Mouse (Mus musculus) neural tube, embryonic 11.5 days (tissue): Measurements from ENCODE around the gene Usp33. TPM values are rescaled to one million over a fixed set of nuclear protein-coding genes. Genes with fewer than 3 reads are reported as not detected.

ENCODE experiments used
- ATAC-seq: fragments of 200-750 bp; cut with Nextera tagmentation; 2 replicates; pipeline ENCODE4 v1.8.0; 2017; ENCODE audit warnings: moderate number of reproducible peaks, mild to moderate bottlenecking, moderate TSS enrichment, moderate library complexity; ENCODE audit not compliant: insufficient read depth, low FRiP score, low TSS enrichment
- DNase-seq: peaks from one replicate; pipeline ENCODE4 v3.0.0-alpha.2; 2015; ENCODE audit warnings: low spot score
- H3K27ac ChIP-seq: fragments of 300-500 bp; sonication (generic); 2 replicates; pipeline ENCODE4 v1.5.1; 2014; ENCODE audit warnings: low read depth, mild to moderate bottlenecking, low read length
- H3K27me3 ChIP-seq: fragments of 300-500 bp; sonication (generic); 2 replicates; pipeline ENCODE4 v1.6.1; 2014; ENCODE audit warnings: mild to moderate bottlenecking, low read length, mixed read lengths; ENCODE audit not compliant: control insufficient read depth, insufficient read depth
- H3K36me3 ChIP-seq: fragments of 300-500 bp; sonication (generic); 2 replicates; pipeline ENCODE4 v1.6.1; 2014; ENCODE audit warnings: mild to moderate bottlenecking, low read length, moderate library complexity, mixed read lengths; ENCODE audit not compliant: control insufficient read depth, insufficient read depth
- H3K4me1 ChIP-seq: fragments of 300-500 bp; sonication (generic); 2 replicates; pipeline ENCODE4 v1.6.1; 2014; ENCODE audit warnings: low read length, mixed read lengths; ENCODE audit not compliant: control insufficient read depth, insufficient read depth
- H3K4me2 ChIP-seq: fragments of 300-500 bp; sonication (generic); 2 replicates; pipeline ENCODE4 v1.6.1; 2014; ENCODE audit warnings: low read depth, mild to moderate bottlenecking, moderate library complexity
- H3K4me3 ChIP-seq: fragments of 300-500 bp; sonication (generic); 2 replicates; pipeline ENCODE4 v1.5.1; 2014; ENCODE audit warnings: low read depth, low read length
- H3K9ac ChIP-seq: fragments of 300-500 bp; sonication (generic); 2 replicates; pipeline ENCODE4 v1.6.1; 2014; ENCODE audit warnings: mild to moderate bottlenecking, low read length
- H3K9me3 ChIP-seq: fragments of 300-500 bp; sonication (generic); 2 replicates; pipeline ENCODE4 v1.6.1; 2016; ENCODE audit warnings: low read length; ENCODE audit not compliant: control insufficient read depth
- WGBS: fragments of 180-500 bp; shearing (Covaris S2); extraction: QIAGEN DNeasy Blood & Tissue Kit; methylation state at CpG from one replicate; pipeline ENCODE4 v1.1.7; 2014; 5-methylcytosine and 5-hydroxymethylcytosine counted together
- polyA plus RNA-seq: library from polyadenylated mRNA; unstranded; fragments of >200 nt; fragmentation: Nextera tagmentation; extraction: Ambion mirVana; gene quantifications from 2 replicates; pipeline ENCODE4 v1.2.1, GENCODE M21; 2014

Usp33 gene
- polyA plus RNA-seq, 1 experiment from 2014 or later: 81.9 TPM

DNA sequence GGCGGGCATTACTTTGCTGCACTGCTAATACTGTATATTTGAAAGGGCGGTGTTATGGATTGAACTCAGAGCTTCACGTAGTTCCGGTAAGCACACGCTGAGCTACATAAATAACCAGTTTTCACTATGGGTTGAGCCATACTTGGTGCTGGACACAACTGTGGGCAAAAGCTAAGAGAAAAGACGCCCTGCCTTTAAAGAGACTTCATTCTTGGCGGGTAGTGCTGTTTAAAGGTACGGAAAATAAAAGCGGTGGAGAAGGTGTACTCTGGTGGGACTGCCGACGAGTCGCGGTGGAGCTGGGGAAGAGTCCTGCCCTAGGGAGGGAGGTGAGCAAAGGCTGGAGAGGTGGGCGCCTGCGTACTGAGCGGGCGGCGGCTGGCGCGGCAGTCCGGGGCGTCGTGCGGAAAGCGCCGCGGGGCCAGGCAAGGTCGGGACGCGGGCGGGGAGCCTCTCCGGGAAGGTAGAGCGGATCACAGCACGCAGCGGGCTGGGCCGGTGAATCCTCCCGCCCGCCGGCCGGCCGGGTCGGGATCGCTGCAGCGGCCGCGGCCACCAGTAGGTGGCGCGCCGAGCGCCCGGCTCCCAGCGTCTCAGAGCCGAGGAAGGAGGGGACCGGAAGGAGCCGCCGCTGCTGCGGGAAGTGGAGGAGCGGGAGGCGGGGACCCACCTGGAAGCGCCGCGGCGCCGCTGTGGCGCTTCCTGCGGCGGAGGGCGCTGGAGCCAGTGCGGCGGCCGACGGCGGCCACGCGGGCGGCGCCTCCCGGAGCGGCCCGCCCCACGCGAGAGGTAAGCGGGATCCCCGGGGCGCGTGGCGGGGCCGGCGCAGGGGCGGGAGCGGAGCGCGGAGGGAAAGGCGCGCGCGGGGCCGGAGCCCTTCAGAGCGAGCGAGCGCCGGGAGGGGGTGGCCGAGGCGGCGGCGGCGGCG is 49.3 kb downstream of the Usp33 start, which contains the start of gene Zzz3:
Gene Zzz3 (plus strand): TSS at position 124 of the 928 bp plus-strand sequence.
- peak within 1 kb of the TSS; percentile 97 for H3K9ac ChIP-seq
- under 1% methylated on average over 75 of the region's 108 CpGs for WGBS
- H3K27ac ChIP-seq: peak within 1 kb of the TSS; percentile 99
- H3K4me2 ChIP-seq: peak within 1 kb of the TSS; percentile 74
- H3K9me3 ChIP-seq: no peaks in the 10 kb centered on the region
- H3K4me3 ChIP-seq: peak within 1 kb of the TSS; percentile 80
- DNase-seq: peak; percentile 94
- ATAC-seq: peak; percentile 87
- no peaks in the 10 kb centered on the region for H3K27me3 ChIP-seq
- peaks cover 8% of the 10 kb centered on the region; the same call in 1 of the 2 replicates for H3K4me1 ChIP-seq
- H3K36me3 ChIP-seq: no peaks in the 10 kb centered on the region

DNA sequence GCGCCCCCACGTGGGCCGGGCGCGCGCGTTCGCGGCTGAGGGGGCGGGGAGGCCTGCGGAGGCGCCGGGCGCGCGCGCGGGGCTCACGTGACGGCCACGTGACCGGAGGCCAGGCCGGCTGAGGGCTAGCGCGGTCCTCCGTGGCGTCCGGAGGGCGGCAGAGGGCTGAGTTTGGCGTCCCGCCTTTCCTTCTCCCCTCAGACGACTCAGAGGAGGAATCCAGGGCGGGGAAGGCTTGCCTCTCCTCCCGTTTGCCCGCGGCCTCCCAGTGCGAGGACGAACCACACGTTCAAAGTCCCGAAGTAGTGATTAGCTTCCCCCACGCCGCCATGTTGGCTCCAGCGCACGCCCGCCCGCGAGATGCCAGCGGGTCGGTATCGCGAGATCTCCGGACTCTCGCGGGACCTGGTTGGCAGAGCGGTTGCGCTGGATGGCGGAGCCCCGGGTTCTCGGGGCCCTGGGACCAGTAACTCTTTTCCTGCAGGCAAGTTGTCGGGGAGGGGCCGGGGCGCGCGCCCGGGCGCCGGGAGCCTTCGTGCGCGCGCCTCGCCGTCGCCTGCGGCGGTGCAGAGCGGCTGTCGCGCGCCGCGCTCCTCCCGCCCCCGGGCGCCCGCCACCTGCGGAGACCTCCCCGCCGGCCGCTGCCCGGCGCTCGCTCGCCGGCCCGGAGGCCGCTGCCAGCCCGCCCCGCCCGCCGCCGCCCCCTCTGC is 50.2 kb downstream of the Usp33 start:
- WGBS: under 1% methylated on average over 62 of the region's 102 CpGs
- no peaks in the 10 kb centered on the region for H3K27me3 ChIP-seq
- no peaks in the 10 kb centered on the region for H3K36me3 ChIP-seq
- peak; percentile 98 for DNase-seq
- peak overlapping the region; percentile 97 for H3K9ac ChIP-seq
- H3K27ac ChIP-seq: peak overlapping the region; percentile 99
- H3K9me3 ChIP-seq: no peaks in the 10 kb centered on the region
- H3K4me2 ChIP-seq: peak overlapping the region; percentile 74
- ATAC-seq: peak; percentile 91
- H3K4me1 ChIP-seq: peaks cover 8% of the 10 kb centered on the region; the same call in 1 of the 2 replicates
- H3K4me3 ChIP-seq: peak overlapping the region; percentile 80

- ATAC-seq (peak; percentile 5; the same call in 1 of the 2 replicates), DNase-seq (no peak)
- Histone ChIP-seq H3K27ac (peak overlapping the region; percentile 99), H3K4me1 (peaks cover 8% of the 10 kb centered on the region; the same call in 1 of the 2 replicates), H3K9me3 (no peaks in the 10 kb centered on the region), H3K4me3 (peak overlapping the region; percentile 80), H3K27me3 (no peaks in the 10 kb centered on the region), H3K9ac (peak overlapping the region; percentile 97), H3K36me3 (no peaks in the 10 kb centered on the region), H3K4me2 (peak overlapping the region; percentile 74)
- WGBS: 3% methylated on average over 9 of the region's 10 CpGs
These were observed 50.7 kb downstream of the Usp33 start for GRCm38 (mm10) chr3:152396988-152397314.

- Histone ChIP-seq H3K27me3 (no peaks in the 10 kb centered on the region), H3K9me3 (no peaks in the 10 kb centered on the region), H3K4me2 (peak overlapping the region; percentile 74), H3K4me3 (peak overlapping the region; percentile 80), H3K9ac (peak overlapping the region; percentile 97), H3K36me3 (no peaks in the 10 kb centered on the region), H3K27ac (no peak overlapping the region), H3K4me1 (peaks cover 10% of the 10 kb centered on the region; the same call in 1 of the 2 replicates)
- 67% methylated on average over 9 of the region's 9 CpGs for WGBS
- no peak for DNase-seq
- no peak for ATAC-seq
These were observed 51.2 kb downstream of the Usp33 start for GRCm38 (mm10) chr3:152397335-152397940.

- Histone ChIP-seq H3K9ac (no peak overlapping the region), H3K9me3 (no peaks in the 10 kb centered on the region), H3K27ac (no peak overlapping the region), H3K4me2 (no peak overlapping the region), H3K4me3 (no peak overlapping the region), H3K4me1 (peaks cover 6% of the 10 kb centered on the region; the same call in 1 of the 2 replicates), H3K27me3 (no peaks in the 10 kb centered on the region), H3K36me3 (no peaks in the 10 kb centered on the region)
- no peak for ATAC-seq
- no peak for DNase-seq
- WGBS: 86% methylated on average over 5 of the region's 5 CpGs
These were observed 54.2 kb downstream of the Usp33 start for GRCm38 (mm10) chr3:152400441-152400840.

DNA sequence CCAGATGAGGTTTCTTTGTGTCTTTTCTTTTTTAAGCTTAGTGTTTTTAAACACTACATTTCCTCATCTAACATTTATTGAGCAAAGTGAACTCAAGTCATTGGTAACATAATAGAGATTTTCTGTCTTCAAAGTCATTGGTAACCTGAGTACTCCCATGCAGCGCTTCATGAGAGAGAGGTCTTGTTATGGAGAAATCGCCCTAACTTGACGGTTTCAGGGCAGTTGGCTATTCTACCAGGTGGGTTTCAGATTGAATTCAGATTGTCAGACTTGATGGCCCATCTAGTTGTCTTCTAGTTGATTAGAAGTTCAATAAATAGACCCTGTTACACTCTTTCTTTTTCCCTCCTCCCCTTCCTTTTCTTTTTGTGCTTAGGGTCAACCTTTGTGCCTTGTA is 54.6 kb downstream of the Usp33 start:
- 75% methylated on average over 3 of the region's 3 CpGs for WGBS

GRCm38 (mm10) chr3:152401964-152402670 is 55.8 kb downstream of the Usp33 start:
- no peak overlapping the region for H3K9ac ChIP-seq
- H3K27me3 ChIP-seq: no peaks in the 10 kb centered on the region
- H3K4me3 ChIP-seq: no peak overlapping the region
- DNase-seq: peak; percentile 39
- 0 out of 2 replicates have a peak overlapping the region, but pooled peaks have one; percentile 14 for H3K27ac ChIP-seq
- no peak overlapping the region for H3K4me2 ChIP-seq
- ATAC-seq: no peak
- no peaks in the 10 kb centered on the region for H3K36me3 ChIP-seq
- peaks cover 6% of the 10 kb centered on the region; the same call in 1 of the 2 replicates for H3K4me1 ChIP-seq
- no peaks in the 10 kb centered on the region for H3K9me3 ChIP-seq
- WGBS: 82% methylated on average over 7 of the region's 7 CpGs

More for the DNA sequence above, 54.6 kb downstream of the Usp33 start:
- peaks cover 6% of the 10 kb centered on the region; the same call in 1 of the 2 replicates for H3K4me1 ChIP-seq
- H3K27me3 ChIP-seq: no peaks in the 10 kb centered on the region
- ATAC-seq: no peak
- H3K4me2 ChIP-seq: no peak overlapping the region
- H3K4me3 ChIP-seq: no peak overlapping the region
- H3K9ac ChIP-seq: no peak overlapping the region
- H3K27ac ChIP-seq: no peak overlapping the region
- H3K9me3 ChIP-seq: no peaks in the 10 kb centered on the region
- no peaks in the 10 kb centered on the region for H3K36me3 ChIP-seq
- no peak for DNase-seq

- 93% methylated on average over 3 of the region's 3 CpGs for WGBS
These were observed 56.4 kb downstream of the Usp33 start for GRCm38 (mm10) chr3:152402671-152403066.

More at GRCm38 (mm10) chr3:152402671-152403066, 56.4 kb downstream of the Usp33 start:
- ATAC-seq (no peak), DNase-seq (no peak)
- Histone ChIP-seq H3K27me3 (no peaks in the 10 kb centered on the region), H3K9me3 (no peaks in the 10 kb centered on the region), H3K36me3 (no peaks in the 10 kb centered on the region), H3K4me3 (no peak overlapping the region), H3K27ac (no peak overlapping the region), H3K9ac (no peak overlapping the region), H3K4me2 (no peak overlapping the region), H3K4me1 (0 out of 2 replicates have a peak, but pooled peaks cover 2% of the 10 kb centered on the region)
